Mouse (Mus musculus) v-Abl transformed pro-B cells (cell line): ENCODE measurements around the gene Rpl4.

ENCODE experiments used
- in situ Hi-C, 2 experiments: fragments of 400-800 bp; cut with MboI; formaldehyde crosslinking; loops; one replicate each; pipeline ENCODE4 v1.15.1; 2025; ENCODE audit not compliant: unreplicated experiment in 2 of 2

Rpl4 gene

DNA sequence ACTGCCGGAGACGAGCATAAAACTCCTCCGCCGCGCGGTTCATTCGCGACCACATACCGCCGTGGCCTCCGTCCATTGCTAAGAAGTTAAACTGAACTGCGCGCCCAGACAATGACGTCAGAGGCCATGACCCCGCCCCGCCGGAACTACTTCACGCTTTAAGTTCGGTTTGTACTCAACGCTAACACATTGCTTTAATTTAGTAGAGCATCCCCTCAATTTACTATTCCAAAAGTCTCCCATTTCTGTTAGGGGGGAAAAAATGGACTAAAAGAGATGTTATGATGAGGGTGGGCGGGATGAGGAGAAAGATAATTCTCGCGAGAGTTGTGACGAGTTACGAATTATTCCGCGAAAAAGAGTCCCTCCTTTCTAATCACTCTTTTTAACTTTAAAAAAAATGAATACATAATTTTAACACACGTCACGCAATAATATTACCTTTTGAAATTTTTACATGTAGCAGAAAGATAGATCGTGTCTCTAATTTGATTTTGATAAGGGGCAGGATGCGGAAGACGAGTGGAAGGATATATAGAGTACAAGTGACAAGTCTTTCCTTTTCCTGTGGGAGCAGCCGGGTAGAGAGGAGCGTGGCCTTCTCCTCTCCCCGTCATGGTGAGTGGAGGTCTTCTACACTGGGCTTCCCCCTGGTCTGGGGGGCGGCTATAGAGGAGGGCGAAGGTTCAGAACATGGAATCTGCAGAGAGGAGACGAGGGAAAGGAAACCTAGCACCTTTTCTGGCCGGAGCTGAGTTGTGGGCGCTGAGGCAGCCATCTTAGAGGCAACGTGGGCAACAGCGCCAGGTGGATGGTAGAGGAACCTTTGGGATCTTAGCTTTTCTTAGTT is at the start of gene Rpl4, which contains the start of gene Zwilch:
Rpl4 (plus strand) TSS at position 560 of the 850 bp plus-strand sequence.
Zwilch (minus strand) TSS at position 289 of the 850 bp plus-strand sequence.
- in situ Hi-C loops = loop anchor here in 1 of 2 experiments (5.0 to 10.0 kb wide), 2 partner anchors 84 to 1172 kb away; partner anchors contain the start of gene Pdcd7

DNA sequence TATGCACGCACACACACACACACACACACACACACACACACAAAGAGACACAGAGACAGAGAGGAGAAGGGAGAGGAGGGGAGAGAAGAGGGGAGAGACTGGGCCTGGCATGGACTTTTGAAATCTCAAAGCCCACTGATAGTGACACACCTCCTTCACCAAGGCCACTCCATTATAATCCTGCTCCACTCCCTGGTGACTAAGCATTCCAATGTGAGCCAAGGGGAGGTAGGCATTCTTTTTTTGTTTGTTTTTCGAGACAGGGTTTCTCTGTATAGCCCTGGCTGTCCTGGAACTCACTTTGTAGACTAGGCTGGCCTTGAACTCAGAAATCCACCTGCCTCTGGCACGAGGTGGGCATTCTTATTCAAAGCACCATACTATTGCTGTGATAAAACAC is 48.3 kb upstream of the Rpl4 start:
- in situ Hi-C loops = loop anchor here in 1 of 2 experiments (25.0 kb wide), 1 partner anchor 637 kb away; no protein-coding TSS in a partner anchor

DNA sequence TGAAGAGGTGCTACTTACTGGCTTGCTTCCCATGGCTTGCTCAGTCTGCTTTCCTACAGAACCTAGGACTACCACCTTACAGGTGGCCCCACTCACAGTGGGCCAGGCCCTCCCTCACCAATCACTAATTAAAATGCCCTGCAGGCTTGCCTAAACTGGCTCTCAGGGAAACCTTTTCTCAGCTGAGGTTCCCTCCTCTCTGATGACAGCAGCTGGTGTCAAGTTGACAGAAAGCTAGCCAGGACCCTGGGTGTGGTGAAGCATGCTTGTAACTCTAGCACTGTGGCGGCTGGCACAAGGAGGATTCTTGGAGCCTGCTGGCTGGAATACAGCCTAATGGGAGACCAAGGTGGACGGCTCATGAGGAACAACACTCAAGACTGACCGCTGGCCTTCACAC is 47.9 kb upstream of the Rpl4 start:
- in situ Hi-C loops = loop anchor here in 1 of 2 experiments (25.0 kb wide), 1 partner anchor 637 kb away; no protein-coding TSS in a partner anchor

DNA sequence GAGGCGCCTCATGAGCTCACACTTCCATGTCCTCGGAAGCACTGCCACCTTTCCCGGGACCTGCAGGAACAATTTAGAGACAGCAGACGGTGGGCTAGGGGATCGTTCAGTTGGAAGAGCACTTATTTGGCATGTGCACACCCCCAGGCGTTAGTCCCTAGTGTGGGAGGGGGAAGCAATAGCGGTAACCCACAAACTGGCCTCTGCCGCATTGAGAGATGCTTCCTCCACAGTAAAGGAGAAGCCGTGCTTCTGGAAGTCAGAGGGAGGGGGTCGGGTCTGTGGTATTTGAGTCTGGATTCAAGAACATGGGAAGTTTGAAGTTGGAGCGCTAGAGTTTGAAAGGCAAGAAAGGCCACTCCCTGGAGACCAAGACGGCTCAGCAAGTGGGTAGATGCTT is 47.1 kb upstream of the Rpl4 start:
- in situ Hi-C loops = loop anchor here in 1 of 2 experiments (25.0 kb wide), 1 partner anchor 636 kb away; no protein-coding TSS in a partner anchor

DNA sequence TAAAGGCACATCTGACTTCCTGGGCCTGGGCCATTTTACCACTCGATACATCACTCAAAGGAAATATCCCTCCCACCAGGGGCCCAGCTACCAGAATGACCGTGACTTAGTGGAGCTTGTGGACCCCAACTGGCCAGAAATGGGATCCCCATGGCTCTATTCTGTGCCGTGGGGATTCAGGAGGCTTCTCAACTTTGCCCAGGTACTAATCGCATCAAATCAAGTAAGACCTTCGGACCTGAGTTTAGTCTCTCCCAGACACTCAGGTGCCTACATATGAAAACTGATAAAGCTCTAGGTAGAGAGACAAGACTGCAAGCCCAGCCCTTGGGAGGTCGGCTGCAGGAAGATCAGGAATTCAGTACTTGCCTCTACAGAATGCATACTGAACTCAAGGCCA is 41.6 kb upstream of the Rpl4 start:
- in situ Hi-C loops = loop anchor here (10.0 to 25.0 kb wide), 2 partner anchors 631 to 823 kb away; partner anchors contain the start of gene Slc24a1 (in 1 of the 2)

DNA sequence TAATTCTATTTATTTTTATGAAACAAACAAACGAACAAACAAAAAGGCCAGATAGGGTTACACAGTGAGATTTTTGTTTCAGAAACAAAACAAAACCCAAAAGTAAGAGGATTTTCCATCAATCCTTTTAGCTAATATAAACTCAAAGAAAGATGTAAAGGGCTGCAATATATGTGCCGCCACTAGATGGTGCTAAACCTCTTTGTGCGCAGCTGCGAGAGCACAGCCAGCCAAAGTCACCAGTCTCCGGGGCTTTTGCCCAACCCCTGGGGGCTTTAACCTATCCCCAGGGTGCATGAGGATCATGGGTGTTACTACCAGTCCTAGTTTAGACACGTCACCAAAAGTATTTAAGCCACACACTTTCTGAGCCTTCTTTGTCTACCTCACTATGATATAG is 34.3 kb upstream of the Rpl4 start:
- in situ Hi-C loops = loop anchor here (5.0 to 25.0 kb wide), 3 partner anchors 133 to 816 kb away; partner anchors contain the start of gene Slc24a1 (in 1 of the 2)

DNA sequence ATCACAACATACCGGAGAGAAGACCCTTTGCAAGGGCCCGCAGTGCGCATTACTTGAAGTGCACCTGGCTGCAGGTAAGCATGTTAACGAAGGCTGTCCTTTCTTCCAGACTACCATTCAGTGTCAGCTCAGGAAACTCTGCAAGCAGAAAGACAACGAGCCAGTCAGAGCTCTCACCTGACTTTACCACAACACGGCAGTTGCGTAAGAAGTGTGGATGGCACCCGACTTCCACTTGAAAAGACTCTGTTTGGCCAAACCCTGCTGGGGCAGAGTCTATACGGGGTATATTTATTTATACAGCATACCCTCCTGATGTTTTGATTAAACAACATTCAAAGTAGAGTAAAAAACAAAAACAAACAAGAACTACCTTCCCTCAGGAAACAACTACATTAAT is 33.3 kb upstream of the Rpl4 start:
- in situ Hi-C loops = loop anchor here (5.0 to 25.0 kb wide), 3 partner anchors 132 to 815 kb away; partner anchors contain the start of gene Slc24a1 (in 1 of the 2)

DNA sequence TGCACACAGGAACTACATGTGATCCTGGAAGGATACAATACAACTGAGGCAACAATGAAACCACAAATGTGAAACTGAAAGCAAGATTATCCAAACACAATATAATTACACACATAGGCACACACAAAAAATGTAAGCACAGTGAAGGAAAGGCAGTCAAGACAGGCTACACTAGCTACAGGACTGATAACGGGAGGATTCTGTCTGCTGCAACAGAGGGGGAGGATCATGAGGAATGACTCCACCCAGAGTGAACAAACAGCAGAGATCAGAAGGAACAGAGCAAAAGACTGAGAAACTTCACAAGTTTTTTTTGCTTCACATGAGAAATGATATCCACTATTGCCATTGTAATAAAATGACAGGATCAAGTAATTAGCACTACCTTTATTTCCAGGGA is 16.5 kb upstream of the Rpl4 start:
- in situ Hi-C loops = no loop called here

DNA sequence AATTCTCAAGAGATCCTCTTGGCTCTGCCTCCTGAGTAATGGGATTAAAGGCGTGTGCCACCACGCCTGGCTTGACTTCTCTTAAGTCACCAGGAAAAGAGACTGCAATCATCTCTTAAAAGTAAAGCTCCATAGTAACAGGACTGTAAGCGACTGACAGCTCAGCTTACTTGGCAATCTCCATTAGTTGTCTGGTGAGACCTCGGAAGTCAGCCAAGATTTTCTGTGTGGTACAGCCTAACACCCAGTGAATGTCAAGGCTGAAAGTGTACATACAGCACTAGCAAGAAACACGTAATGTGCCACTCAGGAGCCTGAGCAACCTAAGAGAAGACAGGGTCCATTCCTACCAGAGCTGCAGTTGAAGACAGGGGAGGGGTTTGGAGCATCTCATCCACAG is 12.7 kb upstream of the Rpl4 start:
- in situ Hi-C loops = no loop called here

DNA sequence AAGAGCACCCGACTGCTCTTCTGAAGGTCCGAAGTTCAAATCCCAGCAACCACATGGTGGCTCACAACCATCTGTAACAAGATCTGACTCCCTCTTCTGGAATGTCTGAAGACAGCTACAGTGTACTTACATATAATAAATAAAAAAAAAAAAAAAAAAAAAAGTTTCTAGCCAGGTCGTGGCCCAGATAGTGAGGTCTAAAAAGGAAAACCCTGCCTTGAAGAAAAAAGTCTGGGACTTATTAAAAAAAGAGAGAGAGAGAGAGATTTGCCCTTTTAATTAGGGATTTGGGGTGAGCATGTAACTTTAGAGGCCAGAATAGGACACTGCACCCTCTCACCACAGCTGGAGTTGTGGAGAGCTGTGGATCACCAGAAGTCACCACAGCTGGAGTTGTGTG is 3.2 kb upstream of the Rpl4 start:
- in situ Hi-C loops = loop anchor here in 1 of 2 experiments (5.0 to 10.0 kb wide), 2 partner anchors 87 to 1175 kb away; partner anchors contain the start of gene Pdcd7

DNA sequence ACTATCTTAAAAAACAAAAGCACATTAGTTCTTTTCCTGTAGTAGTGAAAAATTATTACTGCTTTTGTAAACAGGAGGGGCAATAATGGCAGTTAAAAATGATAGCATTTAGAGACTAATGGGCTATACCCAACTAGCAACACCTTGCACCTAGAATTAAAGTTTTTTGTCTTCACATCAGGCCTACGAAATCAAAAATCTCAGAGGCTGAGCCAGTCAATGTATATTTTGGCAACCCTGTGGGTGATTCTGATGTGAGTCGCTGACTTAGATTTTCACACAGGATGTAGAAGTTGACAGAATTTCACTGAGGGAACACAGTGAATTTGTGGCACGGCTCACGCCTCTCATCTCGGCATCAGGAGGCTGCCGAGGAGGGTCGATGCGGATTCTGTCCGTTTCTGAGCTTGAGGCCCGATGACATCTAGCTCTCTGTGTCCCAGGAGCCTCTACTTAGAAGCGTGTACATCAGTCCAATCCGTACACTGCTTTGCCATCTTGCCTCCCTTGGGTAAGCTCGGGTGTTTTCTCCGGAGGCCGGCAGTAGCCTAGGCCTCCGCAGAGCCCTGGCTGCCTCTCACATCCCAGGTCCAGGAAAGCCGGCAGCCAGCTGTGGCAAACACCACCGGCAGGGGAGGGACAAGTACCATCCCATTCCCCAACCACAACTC is 895 bp upstream of the Rpl4 start:
- in situ Hi-C loops = loop anchor here in 1 of 2 experiments (5.0 to 10.0 kb wide), 2 partner anchors 85 to 1173 kb away; partner anchors contain the start of gene Pdcd7

DNA sequence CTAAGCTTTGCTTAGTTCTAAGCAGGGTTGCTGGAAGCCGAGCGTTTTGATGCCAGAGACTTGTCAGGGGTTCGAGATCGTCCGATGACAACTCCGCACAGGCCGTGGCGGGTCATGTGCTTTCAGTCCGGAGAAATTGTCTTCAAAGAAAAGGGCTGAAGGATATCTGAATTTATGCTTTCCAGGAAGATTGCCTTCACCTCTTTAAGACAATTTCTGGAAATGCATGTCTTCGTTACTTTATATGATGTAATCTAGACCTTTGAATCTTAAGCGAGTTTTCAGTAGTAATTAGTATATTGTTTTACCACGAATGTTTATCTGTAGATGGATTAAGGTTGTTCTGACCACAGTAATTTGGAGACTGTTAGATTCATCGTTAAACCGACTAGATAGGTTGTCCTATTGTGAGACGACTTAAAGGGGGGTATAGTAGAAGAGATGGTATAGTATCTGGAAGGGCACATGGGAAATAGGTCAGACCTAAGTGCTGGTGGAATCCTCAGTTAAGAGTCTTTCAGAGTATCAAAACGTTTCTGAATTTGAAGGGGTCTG is 568 bp downstream of the Rpl4 start:
- in situ Hi-C loops = loop anchor here in 1 of 2 experiments (5.0 to 10.0 kb wide), 2 partner anchors 84 to 1171 kb away; partner anchors contain the start of gene Pdcd7

DNA sequence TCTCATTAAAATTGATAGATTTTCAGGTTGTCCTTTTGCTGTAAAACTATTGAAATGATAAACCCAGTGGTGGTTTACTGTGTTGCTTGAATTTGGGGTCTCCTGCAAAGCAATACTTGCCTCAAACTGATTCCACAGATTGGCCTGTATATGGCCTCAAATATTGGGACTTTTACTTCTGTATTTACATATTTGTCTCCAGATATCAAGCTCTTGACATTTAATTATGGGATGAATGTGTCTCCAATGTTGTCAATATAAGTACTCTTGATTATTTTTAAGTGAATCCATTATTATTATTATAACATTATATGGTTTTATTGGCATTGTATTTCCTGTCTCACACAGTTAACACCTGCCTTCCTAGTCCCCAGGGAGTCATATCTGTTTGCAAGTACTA is 1.2 kb downstream of the Rpl4 start:
- in situ Hi-C loops = loop anchor here in 1 of 2 experiments (5.0 to 10.0 kb wide), 2 partner anchors 83 to 1170 kb away; partner anchors contain the start of gene Pdcd7

DNA sequence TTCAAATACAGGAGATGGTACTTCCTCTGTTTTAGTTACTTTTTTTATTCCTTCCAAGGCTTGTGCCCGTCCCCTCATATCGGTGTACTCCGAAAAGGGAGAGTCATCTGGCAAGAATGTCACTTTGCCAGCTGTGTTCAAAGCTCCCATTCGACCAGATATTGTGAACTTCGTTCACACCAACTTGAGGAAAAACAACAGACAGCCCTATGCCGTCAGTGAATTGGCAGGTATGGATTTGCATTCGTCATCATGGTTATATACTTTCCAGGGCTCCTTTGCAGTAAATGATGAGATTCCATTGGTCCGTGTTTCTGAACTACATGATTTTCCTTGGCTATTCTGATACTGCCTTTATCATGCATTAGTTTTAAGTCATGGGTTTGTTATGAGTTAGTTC is 1.6 kb downstream of the Rpl4 start:
- in situ Hi-C loops = loop anchor here (5.0 to 25.0 kb wide), 3 partner anchors 83 to 1170 kb away; partner anchors contain the start of gene Pdcd7 (in 2 of the 2)

DNA sequence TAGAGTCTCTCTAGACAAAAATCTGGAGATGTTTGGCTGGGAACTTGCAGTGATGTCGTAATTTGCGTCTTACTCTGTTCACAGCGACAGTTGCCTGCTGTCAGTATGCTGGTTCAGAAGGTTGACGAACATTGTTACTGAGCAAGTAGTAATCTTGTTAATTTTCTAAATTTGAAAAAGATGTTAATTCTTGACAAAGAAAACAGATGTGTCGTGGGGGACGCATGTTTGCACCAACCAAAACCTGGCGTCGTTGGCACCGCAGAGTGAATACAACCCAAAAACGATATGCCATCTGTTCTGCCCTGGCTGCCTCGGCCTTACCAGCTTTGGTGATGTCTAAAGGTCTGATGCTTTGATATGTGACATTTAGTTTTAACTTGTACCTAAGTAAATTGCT is 2.2 kb downstream of the Rpl4 start:
- in situ Hi-C loops = loop anchor here (10.0 to 25.0 kb wide), 2 partner anchors 1162 to 1169 kb away; partner anchors contain the start of gene Pdcd7 (in 2 of the 2)

DNA sequence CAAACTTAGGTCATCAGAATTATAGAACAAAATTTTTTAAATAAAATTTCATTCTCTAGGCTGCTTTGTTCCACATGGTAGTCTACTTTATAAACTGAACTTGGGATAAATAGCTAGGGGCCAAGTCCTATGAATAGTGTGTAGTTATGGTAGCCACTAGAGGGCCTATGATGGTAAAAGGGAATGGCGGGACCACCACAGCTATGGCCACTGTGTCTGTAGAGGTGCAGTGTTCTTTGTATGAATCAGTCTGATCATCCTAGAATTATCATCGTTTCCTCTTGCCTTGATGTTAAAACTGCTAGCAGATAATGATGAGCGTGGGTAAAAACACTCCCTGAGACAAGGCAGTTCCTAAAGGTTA is 5.4 kb downstream of the Rpl4 start:
- in situ Hi-C loops = loop anchor here (10.0 to 25.0 kb wide), 2 partner anchors 1159 to 1166 kb away; partner anchors contain the start of gene Pdcd7 (in 2 of the 2)

DNA sequence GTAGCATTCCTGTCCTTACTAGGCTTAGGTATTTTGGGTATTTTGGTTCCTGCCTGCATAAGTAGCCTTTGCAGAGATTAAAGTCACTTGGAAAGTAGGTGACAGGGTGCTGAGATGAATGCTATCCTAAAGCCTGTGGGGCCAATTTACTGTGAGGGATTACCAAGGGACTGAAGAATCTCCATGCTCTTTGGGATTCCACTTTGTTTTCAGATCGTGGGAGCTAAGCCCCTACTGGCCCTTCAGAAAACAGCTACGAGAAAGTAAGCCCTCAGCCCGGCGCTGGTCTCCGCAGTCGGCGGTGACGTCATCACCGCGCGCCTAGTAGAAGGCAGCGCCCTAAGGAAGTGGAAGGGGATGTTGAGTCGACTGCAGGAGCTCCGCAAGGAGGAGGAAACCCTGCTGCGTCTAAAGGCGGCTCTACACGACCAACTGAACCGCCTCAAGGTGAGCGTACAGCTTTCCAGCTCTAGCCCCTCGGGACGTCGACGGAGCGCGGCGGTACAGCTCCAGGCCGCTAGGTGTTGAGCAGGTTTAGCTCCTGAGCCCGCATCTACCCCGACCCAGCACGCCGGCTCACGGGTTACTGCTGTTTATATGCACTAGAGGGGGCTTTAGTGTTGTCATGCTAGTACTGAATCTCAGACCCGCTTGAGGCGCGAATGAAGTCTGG is 5.9 kb downstream of the Rpl4 start, which contains the start of gene Snapc5:
Snapc5 (plus strand) TSS at position 301 of the 673 bp plus-strand sequence.
- in situ Hi-C loops = loop anchor here (10.0 to 25.0 kb wide), 2 partner anchors 1158 to 1166 kb away; partner anchors contain the start of gene Pdcd7 (in 2 of the 2)

DNA sequence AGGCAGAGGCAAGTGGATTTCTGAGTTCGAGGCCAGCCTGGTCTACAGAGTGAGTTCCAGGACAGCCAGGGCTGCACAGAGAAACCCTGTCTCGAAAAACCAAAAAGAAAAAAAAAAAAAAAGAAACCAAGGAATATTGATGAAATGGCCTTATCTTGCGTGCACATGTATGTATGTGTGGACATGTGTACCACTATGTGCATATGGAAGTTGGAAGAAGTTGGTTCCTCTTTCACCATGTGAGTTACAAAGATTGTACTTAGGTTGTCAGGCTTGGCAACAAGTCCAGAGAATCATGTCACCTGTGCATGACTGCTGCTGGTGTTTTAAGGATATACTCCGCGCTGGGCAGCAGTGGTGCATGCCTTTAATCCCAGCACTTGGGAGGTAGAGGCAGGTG is 10.1 kb downstream of the Rpl4 start:
- in situ Hi-C loops = loop anchor here in 1 of 2 experiments (25.0 kb wide), 1 partner anchor 1154 kb away; the partner anchor contains the start of gene Pdcd7

DNA sequence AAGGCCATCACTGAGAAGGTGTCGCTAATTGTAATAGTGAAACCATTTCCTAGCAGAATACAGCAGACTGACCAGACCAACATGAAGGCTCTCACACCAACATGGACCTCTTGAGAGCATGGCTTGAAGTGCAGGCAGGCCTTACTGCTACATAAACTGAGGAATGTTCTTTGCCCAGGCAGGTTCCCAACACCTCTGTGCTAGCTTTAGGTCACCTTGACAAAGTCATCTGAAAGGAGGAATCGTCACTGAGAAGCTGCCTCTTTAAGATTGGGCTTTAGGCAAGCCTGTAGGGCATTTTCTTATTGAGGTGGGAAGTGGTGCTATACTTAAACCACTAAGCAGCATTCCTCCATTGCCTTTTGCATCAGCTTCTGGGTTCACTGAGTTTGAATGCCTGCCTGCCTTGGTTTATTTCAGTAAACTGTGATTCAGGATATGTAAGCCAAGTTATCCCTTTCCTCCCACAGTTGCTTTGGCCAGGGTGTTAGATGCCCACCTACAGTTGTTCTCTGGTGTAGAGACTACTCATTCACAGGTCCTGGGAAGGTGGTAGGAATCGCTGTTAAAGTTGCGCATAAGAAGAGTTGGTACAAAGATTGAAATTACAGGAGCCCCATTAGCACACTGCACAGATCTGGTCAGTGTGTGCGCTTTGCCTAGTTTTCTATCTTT is 11.1 kb downstream of the Rpl4 start:
- in situ Hi-C loops = loop anchor here in 1 of 2 experiments (25.0 kb wide), 1 partner anchor 1153 kb away; the partner anchor contains the start of gene Pdcd7
